Mouse (Mus musculus): Measurements from ENCODE around the gene Lyz1. TPM values are rescaled to one million over a fixed set of nuclear protein-coding genes. Genes with fewer than 3 reads are reported as not detected.
"Not testable (repeated sequence)": the region's sequence is repeated elsewhere in the genome, so short reads cannot be mapped to it uniquely, and the experiment has no call there.

Gene Lyz1
- polyA plus RNA-seq, 1 experiment from 2014 or later = 3.1 TPM

DNA sequence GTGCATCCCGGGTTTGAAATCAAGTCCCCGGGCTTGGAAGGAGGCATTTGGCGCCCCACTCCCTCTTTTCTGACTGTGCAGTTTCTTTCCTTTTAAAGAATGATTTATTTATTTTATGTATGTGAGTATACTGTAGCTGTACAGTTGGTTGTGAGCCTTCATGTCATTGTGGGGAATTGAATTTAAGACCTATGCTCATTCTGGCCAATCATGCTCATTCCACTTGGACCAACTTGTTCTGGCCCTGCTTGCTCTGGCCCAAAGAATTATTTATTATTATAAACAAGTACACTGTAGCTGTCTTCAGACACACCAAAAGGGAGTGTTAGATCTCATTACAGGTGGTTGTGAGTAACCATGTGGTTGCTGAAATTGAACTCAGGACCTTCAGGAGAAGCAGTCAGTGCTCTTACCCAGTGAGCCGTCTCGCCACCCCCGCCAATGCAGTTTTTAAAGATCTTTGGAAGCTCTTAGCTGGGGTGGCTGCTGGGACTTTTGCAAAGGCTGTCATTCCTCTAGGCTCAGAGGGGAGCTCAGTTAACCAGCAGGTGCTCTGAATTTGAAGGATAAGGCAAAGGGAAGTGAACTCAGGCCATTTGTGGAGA, 6.2 kb downstream of the Lyz1 start:
- Histone ChIP-seq H3K9ac (no peak overlapping the region), H3K27me3 (no peaks in the 10 kb centered on the region; the same call in 1 of the 2 replicates), H3K9me3 (replicated peaks) (no peaks in the 10 kb centered on the region), H3K4me2 (no peak overlapping the region), H3K36me3 (no peaks in the 10 kb centered on the region), H3K27ac (no peak overlapping the region), H3K4me3 (no peak overlapping the region), H3K4me1 (replicated peaks) (peaks cover 15% of the 10 kb centered on the region)
- ATAC-seq (replicated peaks; ENCODE audit: insufficient number of reproducible peaks, insufficient read depth, low FRiP score, low read depth) = no peak
- 87% methylated on average over 6 of the region's 6 CpGs for WGBS

DNA sequence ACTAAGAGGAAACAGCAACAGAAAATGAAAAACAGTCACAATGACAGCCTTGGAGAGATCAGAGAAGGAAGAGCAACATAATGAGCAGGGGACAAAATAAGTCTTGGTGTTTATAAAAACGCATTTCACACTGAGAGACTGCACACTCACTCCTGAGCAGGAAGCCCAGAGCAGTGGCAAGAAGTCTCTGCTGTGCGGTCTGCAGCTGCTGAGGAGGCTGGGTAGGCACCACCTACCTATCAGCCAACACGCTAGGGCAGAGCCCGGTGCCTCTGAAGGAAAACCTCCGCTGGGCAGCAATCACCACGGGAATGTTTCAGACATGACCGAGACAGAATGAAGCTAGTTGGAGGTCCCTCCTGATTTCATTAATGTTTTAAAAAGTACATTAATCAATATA, 7.1 kb downstream of the Lyz1 start:
- not testable (repeated sequence) for H3K36me3 ChIP-seq; H3K9ac ChIP-seq; H3K4me2 ChIP-seq; H3K27me3 ChIP-seq; ATAC-seq (replicated peaks; ENCODE audit: insufficient number of reproducible peaks, insufficient read depth, low FRiP score, low read depth); H3K27ac ChIP-seq; H3K9me3 ChIP-seq (replicated peaks); H3K4me3 ChIP-seq
- H3K4me1 ChIP-seq (replicated peaks) = peaks cover 15% of the 10 kb centered on the region
- 54% methylated on average over 5 of the region's 7 CpGs for WGBS

DNA sequence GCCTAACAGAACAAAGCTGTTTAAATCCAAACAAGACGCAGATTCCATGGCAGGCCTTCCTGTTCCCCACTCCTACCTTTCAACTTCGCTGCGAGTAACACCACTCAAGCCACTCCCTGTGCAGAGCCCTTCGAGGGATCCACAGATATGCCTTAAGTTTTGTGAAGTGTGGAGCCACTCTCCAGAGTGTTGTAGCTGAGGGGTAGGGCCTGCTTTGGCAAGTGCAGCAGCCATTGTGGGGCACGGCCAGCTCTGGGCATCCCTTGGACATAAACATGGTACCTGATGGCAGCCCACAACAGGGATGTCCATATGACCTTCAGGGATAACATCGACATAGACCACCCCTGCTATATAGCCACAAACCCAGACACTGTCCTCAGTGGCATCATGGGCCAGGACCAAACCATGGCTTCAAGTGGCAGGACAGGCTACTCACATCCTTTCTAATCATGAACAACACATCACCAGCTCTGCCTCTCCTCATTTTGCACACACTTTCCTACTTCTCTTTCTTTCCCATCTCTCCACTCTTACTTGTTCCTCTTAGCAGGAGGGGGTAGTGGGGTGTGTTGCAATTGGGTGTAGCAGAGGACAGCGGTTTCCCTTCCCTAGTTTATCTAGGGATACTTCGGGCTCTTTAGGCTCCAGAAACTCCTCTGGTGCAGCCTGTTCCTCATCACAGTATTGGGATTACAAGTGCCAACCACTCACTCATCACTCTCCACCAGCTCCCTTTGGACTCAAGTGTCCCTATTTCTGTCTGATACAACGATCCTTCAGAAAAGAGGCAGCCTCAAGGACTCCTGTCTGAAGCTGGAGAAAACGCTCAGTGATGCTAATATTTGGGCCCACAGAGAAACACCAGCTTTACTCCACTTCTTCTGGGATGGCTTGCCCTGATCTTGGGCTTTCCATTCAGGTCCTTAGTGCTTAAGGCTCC, 7.8 kb downstream of the Lyz1 start:
- H3K36me3 ChIP-seq = no peaks in the 10 kb centered on the region
- 53% methylated on average over 10 of the region's 10 CpGs for WGBS
- H3K9ac ChIP-seq = no peak overlapping the region
- H3K4me3 ChIP-seq = no peak overlapping the region
- ATAC-seq (replicated peaks; ENCODE audit: insufficient number of reproducible peaks, insufficient read depth, low FRiP score, low read depth) = 0 out of 2 replicates have a peak, but pooled peaks have one; percentile 14
- H3K9me3 ChIP-seq (replicated peaks) = no peaks in the 10 kb centered on the region
- peaks cover 15% of the 10 kb centered on the region for H3K4me1 ChIP-seq (replicated peaks)
- H3K27ac ChIP-seq = no peak overlapping the region
- H3K4me2 ChIP-seq = no peak overlapping the region
- H3K27me3 ChIP-seq = no peaks in the 10 kb centered on the region; the same call in 1 of the 2 replicates

DNA sequence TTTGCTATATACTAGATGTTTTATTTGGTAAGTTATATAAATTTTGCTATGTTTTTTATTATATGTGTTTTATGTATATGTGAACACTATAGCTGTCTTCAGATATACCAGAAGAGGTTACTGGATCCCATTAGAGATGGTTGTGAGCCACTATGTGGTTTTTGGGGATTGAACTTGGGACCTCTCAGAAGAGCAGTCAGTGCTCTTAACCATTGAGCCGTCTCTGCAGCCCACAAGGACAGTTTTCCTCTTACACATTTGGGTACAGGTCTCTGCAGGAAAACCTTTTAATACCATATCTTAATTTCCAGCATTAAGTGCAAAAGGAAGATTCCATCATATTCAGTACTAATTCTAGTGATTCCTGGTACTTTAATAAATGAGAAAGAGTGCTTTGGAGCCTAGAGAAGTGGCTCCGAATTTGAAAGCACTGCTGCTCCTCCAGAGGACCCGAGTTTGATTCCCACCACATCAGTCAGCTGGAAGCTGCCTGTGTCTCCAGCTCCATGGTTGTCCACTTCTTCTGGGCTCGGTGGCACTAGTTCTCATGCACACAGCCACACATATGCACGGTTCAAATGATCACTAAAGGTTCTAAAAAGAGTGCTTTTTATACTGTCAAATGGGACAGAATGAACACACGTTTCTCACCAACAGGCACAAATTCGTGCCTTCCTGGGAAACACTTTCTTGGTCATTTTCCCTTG, 8.6 kb downstream of the Lyz1 start:
- Histone ChIP-seq H3K27ac (no peak overlapping the region), H3K9me3 (replicated peaks) (no peaks in the 10 kb centered on the region), H3K27me3 (no peaks in the 10 kb centered on the region; the same call in 1 of the 2 replicates), H3K36me3 (no peaks in the 10 kb centered on the region), H3K4me1 (replicated peaks) (peaks cover 13% of the 10 kb centered on the region), H3K4me3 (no peak overlapping the region), H3K9ac (no peak overlapping the region), H3K4me2 (no peak overlapping the region)
- no peak for ATAC-seq (replicated peaks; ENCODE audit: insufficient number of reproducible peaks, insufficient read depth, low FRiP score, low read depth)
- WGBS = 81% methylated on average over 7 of the region's 7 CpGs

DNA sequence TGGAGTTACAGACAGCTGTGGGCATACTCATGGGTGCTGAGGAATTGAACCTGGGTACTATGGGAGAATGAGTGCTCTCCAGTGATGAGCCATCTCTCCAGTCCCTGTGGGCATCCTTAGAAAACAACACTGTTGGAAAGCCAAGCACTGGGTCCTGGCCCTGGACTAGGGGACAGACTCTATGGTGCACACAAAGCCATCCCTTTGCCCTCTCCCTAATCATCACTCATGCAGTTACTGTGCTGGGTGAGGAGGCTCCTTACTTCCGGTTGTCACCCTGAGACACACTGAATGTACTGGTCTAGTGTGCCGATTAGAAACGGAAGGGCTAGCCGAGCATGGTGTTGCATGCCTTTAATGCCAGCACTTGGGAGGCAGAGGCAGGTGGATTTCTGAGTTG, 9.5 kb downstream of the Lyz1 start:
- H3K4me1 ChIP-seq (replicated peaks); H3K36me3 ChIP-seq; H3K9me3 ChIP-seq (replicated peaks); ATAC-seq (replicated peaks; ENCODE audit: insufficient number of reproducible peaks, insufficient read depth, low FRiP score, low read depth); H3K9ac ChIP-seq; H3K27ac ChIP-seq; H3K4me3 ChIP-seq; H3K27me3 ChIP-seq; H3K4me2 ChIP-seq: not testable (repeated sequence)
- WGBS = 74% methylated on average over 4 of the region's 4 CpGs

DNA sequence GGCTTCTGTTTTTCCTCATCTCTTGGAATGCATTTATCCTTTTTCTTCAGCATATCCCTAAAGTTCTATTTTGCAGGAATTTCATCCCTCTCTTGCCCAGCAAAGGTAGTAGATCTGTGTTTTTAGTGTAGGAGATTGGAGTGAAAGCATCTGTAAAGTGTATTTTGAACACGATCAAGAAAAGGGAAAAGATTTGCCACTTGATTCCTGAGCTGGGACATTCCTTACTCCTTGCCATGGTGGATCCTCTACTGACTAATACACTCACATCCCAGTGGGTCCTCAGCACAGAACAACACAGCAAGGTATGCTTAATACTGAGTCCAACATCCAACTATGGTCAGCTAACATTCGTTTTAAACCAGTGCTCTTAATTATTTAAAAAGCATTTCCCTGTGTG, 10.1 kb downstream of the Lyz1 start:
- H3K4me3 ChIP-seq = no peak overlapping the region
- no peak for ATAC-seq (replicated peaks; ENCODE audit: insufficient number of reproducible peaks, insufficient read depth, low FRiP score, low read depth)
- no peaks in the 10 kb centered on the region; the same call in 1 of the 2 replicates for H3K27me3 ChIP-seq
- H3K4me1 ChIP-seq (replicated peaks) = peaks cover 7% of the 10 kb centered on the region
- H3K9ac ChIP-seq = no peak overlapping the region
- H3K9me3 ChIP-seq (replicated peaks) = no peaks in the 10 kb centered on the region
- H3K27ac ChIP-seq = no peak overlapping the region
- H3K4me2 ChIP-seq = no peak overlapping the region
- no peaks in the 10 kb centered on the region for H3K36me3 ChIP-seq
- WGBS = 68% methylated on average over 2 of the region's 2 CpGs

DNA sequence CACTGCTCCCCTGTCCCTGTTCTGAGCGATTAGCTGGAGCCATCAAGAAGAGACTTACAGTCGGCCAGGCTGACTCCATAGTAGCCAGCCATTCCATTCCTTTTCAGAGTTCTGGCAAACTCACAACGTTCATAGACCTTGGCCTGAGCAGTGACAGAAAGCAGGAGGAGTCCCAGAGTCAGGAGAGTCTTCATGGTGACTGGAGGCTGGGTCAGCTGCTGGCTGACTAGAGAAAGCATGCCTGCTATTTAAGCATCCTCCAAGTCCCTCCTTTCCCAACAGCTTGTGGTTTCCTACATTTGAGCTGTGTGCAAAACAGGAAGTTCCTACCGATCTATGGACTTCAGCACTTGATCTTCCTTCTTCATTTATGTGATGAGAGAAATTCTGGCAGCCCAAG, 10.6 kb downstream of the Lyz1 start, which contains the start of gene Lyz2:
Gene Lyz2 (minus strand): TSS at position 273 of the 400 bp plus-strand sequence.
- no peaks in the 10 kb centered on the region for H3K9me3 ChIP-seq (replicated peaks)
- H3K27me3 ChIP-seq = no peaks in the 10 kb centered on the region; the same call in 1 of the 2 replicates
- H3K9ac ChIP-seq = no peak within 1 kb of the TSS
- no peak within 1 kb of the TSS for H3K4me3 ChIP-seq
- no peaks in the 10 kb centered on the region for H3K36me3 ChIP-seq
- no peak within 1 kb of the TSS for H3K4me2 ChIP-seq
- WGBS = 29% methylated on average over 4 of the region's 4 CpGs
- no peak within 1 kb of the TSS for H3K27ac ChIP-seq
- peaks cover 7% of the 10 kb centered on the region for H3K4me1 ChIP-seq (replicated peaks)
- no peak for ATAC-seq (replicated peaks; ENCODE audit: insufficient number of reproducible peaks, insufficient read depth, low FRiP score, low read depth)

DNA sequence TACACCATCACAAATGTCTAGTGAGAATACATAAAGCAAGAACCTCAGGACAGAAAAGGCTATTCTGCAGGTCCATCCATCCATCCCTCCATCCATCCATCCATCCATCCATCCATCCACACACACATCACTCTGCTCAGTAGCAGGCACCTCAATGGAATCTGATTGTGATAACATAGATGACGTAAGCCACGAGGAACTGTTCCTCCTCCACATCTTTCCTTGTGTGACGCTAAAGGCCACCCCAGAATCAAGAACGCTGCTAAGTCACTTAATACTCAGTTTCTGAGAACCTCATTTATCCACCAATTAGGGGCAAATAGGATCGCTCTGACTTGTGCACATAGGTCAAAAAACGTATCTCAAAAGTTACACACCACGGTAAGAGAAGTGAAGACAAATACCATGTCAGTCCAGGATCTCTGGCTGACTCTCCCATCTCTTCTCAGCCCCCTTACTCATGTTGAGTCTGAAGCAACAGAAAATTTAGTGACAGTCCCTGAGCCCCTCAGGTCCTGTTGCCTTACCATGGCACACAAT, 11.2 kb downstream of the Lyz1 start:
- H3K9ac ChIP-seq = no peak overlapping the region
- H3K27ac ChIP-seq = no peak overlapping the region
- H3K4me1 ChIP-seq (replicated peaks) = peaks cover 7% of the 10 kb centered on the region
- 70% methylated on average over 7 of the region's 7 CpGs for WGBS
- no peak overlapping the region for H3K4me2 ChIP-seq
- no peaks in the 10 kb centered on the region for H3K36me3 ChIP-seq
- H3K4me3 ChIP-seq = no peak overlapping the region
- no peaks in the 10 kb centered on the region for H3K9me3 ChIP-seq (replicated peaks)
- H3K27me3 ChIP-seq = no peaks in the 10 kb centered on the region; the same call in 1 of the 2 replicates
- ATAC-seq (replicated peaks; ENCODE audit: insufficient number of reproducible peaks, insufficient read depth, low FRiP score, low read depth) = no peak

DNA sequence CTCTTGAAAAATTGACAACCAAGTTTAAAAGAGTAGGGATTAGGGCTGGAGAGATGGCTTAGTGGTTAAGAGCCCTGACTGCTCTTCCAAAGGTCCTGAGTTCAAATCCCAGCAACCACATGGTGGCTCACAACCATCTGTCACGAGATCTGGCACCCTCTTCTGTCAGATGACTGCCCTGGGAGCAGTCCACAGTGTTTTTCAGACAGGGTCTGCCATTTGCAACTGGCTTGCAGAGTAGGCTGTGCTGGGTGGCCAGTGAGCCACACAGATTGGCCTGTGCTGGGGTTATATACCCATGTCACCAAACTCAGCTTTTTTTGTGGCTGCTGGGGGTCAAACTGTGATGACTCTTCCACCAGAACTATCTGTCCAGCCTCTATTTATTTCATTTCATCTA, 12.7 kb downstream of the Lyz1 start:
- H3K4me2 ChIP-seq = no peak overlapping the region
- H3K36me3 ChIP-seq = no peaks in the 10 kb centered on the region
- no peaks in the 10 kb centered on the region for H3K27me3 ChIP-seq
- H3K4me3 ChIP-seq = no peak overlapping the region
- H3K4me1 ChIP-seq (replicated peaks) = peaks cover 5% of the 10 kb centered on the region
- H3K9me3 ChIP-seq (replicated peaks) = no peaks in the 10 kb centered on the region
- no peak for ATAC-seq (replicated peaks; ENCODE audit: insufficient number of reproducible peaks, insufficient read depth, low FRiP score, low read depth)
- WGBS = 76% methylated on average over 1 of the region's 1 CpGs
- H3K27ac ChIP-seq = no peak overlapping the region
- no peak overlapping the region for H3K9ac ChIP-seq

DNA sequence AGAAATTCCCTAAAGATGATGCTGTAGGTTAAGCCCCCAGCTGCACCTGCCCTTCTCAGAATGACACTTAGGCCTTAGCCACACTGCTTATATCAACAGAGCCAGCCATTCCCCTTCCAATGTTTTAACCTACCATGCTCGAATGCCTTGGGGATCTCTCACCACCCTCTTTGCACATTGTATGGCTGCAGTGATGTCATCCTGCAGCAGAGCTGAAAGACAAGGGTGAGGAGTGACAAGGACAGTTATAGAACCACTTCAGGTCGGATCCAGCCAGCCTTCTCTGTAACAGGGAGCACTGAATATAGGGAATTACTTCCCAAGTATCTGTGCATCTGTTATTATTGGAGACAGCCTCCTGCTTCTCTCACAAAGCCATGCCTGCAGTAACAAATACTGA, 14.2 kb downstream of the Lyz1 start:
- not testable (repeated sequence) for H3K36me3 ChIP-seq; H3K4me1 ChIP-seq (replicated peaks); H3K9me3 ChIP-seq (replicated peaks); H3K4me3 ChIP-seq; H3K27me3 ChIP-seq; H3K4me2 ChIP-seq; H3K9ac ChIP-seq; ATAC-seq (replicated peaks; ENCODE audit: insufficient number of reproducible peaks, insufficient read depth, low FRiP score, low read depth)
- H3K27ac ChIP-seq = 0 out of 2 replicates have a peak overlapping the region, but pooled peaks have one; percentile 31
- WGBS = 34% methylated on average over 2 of the region's 2 CpGs

DNA sequence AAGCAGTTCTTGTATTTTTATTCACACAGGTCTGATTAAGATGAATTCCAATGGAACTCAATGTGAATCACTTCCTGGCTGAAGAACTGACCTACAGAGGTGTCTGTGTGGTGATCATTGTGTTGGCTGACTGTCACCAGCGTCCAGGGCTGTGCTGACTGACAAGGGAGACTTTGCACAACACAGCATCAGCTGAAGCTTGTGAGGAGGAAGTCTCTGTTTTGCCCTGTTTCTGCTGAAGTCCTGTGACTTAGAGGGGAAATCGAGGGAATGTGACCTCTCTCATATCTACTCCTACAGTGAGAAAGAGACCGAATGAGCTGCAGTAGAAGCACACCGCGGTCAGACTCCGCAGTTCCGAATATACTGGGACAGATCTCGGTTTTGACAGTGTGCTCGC, 14.9 kb downstream of the Lyz1 start:
- not testable (repeated sequence) for H3K27ac ChIP-seq; H3K36me3 ChIP-seq; H3K4me1 ChIP-seq (replicated peaks); ATAC-seq (replicated peaks; ENCODE audit: insufficient number of reproducible peaks, insufficient read depth, low FRiP score, low read depth); H3K27me3 ChIP-seq; H3K4me3 ChIP-seq; H3K9me3 ChIP-seq (replicated peaks); H3K9ac ChIP-seq; H3K4me2 ChIP-seq
- WGBS = 75% methylated on average over 9 of the region's 9 CpGs
